Mouse (Mus musculus): Measurements from ENCODE around the gene 1700057G04Rik.

The 1700057G04Rik gene

DNA sequence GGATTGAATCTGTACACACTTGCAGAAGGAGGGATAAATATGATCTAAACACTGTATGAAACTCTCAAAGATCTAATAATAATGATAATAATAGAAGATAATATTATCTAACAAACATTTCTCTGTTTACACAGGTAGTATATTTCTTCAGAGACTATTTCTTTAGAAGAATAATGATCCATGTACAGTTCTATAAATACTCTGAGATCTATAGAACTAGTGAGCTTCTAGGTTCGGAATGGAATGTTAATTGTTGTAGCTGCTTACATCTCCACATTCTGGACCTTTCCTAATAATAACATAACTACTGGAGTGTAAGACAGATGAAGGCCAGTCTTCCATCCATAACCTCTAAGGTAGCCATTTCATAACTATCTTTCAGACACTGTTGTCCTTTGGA, at the start of gene 1700057G04Rik:
Gene 1700057G04Rik (plus strand): TSS at position 301 of the 400 bp plus-strand sequence.
- DNase-seq (ENCODE audit: low spot score) = no peak

DNA sequence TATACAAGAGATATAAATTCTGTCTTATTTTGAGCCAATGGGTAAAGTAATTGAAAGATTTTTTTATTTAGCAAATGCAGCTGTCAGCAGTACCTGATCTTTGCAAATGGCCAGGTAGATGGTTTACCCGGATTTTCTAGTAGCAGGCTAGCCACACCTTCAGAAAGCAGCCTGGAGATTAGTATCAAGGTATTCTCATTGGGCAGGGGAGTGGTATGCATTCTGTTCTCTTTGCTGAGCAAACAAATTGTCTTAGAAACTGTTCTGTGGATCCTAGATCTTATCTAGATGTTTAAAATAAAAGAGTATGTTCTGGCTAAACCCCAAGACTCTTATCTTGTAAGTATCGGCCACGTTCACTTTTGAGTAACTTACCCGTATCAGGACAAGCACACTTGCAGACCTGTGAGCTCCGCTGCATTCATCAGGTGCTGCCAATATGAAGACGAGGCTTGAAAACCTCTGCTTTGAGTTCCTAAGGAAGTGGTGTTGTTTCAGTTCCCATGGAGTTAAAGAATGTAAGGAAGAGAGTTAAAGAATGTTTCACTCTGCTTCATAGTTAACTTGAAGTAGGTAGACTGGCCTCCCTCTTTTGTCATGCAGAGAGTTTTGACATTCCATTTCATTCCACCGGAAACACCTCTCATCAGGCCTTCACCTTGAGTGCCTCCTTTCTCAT, 48.6 kb upstream of the 1700057G04Rik start:
- DNase-seq (ENCODE audit: low spot score) = no peak

DNA sequence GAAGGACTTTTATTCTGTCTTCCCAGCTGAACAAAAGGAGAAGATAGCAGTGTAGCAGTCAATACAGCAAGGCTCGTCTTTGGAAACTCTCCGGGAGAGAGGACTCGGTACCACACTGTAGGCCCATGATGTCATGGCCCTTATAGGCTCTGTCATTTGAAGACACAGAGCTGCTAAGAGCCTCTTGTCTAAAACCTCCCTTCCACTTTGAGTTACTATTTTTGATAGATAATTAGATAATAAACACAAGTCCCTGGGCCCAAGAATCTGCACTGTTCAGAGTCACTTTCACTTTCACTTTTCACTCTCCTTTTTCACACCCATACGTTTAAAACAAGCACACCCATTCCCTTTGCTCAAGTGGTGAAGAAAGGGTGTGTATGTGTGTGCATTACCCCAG, 43.5 kb upstream of the 1700057G04Rik start:
- DNase-seq (ENCODE audit: low spot score) = peak; percentile 52

DNA sequence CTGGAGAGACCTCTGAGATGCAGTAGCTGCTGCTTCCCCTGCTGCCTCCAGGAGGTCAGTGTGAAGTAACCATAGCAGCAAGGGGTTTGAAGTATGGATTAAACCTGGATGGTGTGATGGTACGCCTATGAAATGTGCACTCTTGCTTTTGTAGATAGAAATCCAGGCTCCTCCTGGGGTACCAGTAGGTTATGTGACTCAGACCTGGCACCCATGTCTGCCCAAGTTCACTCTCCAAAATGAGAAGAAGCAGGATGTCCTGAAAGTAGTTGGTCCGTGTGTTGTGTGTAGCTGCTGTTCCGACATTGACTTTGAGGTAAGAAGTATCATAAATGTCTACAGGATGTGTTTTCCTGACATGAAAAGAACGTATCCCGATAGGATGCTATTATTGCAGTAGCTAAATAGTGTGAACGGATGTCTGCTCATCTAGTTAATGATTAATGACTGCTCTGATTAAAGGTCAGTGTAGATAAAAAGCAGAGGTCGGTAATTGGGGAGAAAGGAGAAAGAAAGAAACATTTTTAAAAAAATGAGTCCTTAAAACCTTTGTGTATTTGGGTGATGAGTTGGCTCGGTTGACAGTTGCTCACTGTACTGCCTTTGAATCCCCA, 42.5 kb upstream of the 1700057G04Rik start:
- DNase-seq (ENCODE audit: low spot score) = no peak

DNA sequence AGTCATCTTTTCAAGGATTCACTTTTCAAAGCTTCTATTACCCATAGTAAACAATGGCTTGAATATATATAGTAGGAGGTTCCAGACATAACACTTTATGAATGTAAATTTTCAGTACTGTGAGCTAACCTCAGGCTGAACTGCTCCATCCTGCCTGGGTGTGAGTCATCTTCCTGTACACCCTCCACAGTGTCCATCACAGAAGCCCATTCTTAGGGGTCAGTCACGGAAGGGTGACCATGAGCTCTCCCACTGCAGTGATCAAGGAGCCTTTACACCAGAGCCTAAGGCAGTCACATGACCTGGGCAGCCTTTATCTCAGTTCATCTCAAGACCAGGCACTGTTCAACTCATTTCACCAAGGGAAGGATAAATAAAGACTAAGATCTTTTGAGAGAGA, 41.4 kb upstream of the 1700057G04Rik start:
- DNase-seq (ENCODE audit: low spot score) = no peak

DNA sequence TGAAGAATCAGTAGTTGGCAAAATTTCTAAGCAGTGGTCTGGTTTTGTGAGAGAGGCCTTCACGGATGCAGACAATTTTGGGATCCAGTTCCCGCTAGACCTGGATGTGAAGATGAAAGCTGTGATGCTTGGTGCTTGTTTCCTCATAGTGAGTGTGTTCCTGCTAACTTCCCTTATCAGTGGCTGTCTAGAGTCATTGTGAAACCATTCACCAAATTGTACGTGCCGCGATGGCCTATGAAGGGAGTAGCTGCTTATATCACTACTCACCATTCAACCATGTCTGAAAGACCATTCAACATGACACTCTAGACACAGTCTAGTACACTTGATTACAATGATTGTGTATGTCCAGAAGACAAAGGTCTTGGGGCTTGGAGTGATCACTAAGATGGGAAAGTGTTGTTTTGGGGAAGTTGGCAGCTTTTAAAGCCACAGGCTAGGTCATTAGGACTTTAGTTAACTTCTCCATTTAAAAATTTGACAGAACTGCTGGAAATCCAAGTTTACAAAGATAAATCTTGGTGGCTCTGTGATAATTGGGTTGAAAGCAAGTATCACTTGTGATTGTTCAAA, 39.3 kb upstream of the 1700057G04Rik start:
- no peak for DNase-seq (ENCODE audit: low spot score)

DNA sequence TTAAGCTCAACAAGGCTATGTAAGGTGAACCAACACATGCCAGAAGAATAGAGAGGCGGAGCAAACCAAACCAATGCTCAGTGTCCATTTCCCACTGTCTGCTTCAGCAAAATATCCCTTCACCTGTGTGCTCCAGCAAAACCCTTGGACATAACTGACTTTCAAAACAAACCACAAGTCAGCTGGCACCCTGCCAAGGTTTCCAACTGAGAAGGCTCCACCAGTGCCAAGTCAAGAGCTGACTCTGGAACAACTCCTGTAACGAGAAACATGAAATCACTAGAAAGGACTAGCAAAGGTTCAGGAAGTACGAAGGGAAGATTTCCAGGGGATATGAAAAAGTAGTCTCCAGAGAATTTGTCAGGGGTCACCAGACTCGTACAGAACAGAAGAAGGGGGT, 38.2 kb upstream of the 1700057G04Rik start:
- peak; percentile 98 for DNase-seq (ENCODE audit: low spot score)

DNA sequence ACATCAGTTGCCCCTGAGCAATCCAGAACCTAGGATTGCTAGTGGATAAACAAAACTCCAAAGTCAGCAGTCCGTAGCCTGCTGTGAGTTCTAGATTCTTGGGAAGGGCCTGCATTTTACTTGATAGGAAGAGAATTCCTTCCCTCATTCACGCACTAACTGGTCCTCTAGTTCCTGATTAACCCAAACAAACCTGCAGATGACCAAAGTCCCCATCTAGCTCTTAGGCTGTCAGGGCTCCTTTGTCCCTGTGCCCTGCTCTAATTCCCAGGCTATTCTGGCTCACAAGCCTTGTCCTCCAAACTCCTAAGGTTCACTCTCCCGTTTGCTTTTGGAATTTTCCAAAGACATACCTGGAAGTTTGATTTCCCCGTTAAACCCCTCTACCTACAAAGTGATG, 36.5 kb upstream of the 1700057G04Rik start:
- no peak for DNase-seq (ENCODE audit: low spot score)

DNA sequence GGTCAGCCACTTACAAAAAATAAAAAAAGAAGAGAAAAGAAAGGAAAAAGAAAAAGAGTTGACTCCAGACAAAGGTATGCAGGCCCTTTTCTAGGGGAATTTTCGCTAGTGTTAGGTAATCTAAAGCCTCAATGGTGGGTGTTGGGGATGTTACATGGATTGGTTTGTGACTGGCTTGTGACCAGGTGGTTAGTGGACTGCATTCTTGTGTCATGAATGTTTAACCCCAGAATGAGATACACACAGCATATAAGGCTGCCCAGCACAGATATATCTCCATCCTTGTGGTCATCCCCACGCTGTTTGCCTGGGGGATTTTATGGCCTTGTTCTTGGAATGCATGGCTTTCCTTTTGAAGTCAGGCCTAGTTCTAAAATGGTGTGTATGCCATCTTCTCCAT, 35.9 kb upstream of the 1700057G04Rik start:
- DNase-seq (ENCODE audit: low spot score) = no peak

DNA sequence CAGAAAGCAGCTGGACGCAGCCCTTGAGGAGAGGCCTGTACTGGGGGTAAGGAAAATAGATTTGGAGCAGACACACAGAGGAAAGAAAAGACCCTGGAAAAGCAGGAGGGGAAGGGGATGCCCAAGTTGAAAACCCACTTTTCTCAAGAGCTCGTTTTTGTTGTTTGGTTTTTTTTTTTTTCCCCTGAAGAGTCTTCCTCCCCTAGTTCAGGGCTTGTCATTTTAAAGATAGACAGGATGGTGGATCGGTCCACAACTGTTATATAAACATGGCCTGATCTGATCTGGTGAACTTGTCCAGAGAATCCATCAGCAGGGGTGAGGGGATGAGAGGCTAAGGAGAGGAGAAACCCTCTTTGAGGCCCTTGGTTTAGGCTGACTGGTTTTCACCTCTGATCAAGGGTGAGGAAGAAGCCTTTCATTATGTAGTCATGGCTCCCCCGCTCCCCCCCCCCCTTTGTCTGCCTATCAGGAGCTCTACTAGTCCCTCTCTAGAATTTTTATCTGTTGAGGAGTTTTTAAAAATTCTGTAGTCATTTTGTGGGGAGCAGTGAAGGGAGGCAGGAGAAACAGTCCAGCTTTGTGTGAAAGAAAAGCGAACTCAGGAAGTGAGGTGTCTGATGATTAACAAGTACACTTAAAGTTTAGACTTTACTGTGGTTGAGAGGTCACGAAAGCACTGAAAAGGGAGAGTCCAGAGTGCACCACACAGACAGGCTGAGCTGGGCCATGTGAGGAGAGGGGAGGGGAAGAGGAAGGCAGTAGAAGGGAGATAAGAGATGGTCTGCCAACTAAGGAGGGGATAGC, 35.0 kb upstream of the 1700057G04Rik start:
- DNase-seq (ENCODE audit: low spot score) = peak; percentile 14

DNA sequence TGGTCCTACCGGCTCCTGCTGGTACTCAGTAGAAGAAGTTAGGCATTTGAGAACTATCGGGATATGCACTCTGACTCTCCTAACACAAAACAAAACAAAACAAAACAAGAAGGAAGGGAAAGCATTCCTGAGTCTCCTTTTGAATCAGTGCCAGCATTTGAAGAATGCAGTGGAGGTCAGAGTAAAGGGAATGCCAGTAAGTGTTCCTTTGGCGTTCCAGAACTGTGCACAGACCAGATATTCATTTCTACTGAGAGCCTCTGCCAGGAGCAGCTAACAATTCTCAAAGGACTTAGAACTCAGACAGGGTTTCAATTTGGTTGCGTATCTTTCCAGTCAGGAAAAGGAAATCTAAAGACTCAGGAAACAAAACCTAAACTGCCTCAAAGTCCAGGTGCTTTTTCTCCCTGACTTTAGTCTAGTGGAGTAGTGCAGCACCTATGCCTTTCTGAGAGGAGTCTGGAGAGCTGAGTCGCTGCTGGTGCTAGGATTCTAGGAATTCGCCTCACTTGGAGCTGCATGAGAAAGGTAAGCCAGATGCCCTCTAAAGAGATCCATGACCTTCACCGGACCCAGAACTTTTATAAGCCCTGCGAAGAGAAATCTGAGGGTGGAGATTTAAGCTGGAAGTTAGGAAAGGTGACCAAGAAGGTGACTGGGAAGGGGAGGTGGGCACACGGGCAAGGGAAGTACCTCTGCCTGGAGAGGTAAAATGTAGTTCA, 33.5 kb upstream of the 1700057G04Rik start, which contains the start of gene Plscr2:
Gene Plscr2 (plus strand): TSS at position 117 of the 722 bp plus-strand sequence.
- DNase-seq (ENCODE audit: low spot score) = peak; percentile 60

DNA sequence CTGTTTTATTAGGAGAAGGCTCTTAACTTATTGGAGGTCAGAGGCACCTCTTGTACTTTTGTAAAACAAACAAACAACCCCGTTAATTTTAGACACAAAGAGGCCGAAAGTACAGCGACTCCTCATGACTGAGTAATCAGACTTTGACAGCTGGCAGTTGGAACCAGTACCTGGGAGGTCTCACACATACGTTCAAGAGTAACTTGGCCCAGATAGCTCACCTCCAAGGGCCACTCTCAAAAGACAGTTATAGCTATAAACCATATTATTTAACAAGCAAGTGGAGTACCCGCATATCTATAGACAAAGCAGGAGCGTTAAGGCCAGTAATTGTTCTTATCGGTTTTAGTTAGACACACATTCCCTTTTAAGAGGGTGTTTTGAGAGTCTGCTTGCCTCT, 32.8 kb upstream of the 1700057G04Rik start:
- no peak for DNase-seq (ENCODE audit: low spot score)

DNA sequence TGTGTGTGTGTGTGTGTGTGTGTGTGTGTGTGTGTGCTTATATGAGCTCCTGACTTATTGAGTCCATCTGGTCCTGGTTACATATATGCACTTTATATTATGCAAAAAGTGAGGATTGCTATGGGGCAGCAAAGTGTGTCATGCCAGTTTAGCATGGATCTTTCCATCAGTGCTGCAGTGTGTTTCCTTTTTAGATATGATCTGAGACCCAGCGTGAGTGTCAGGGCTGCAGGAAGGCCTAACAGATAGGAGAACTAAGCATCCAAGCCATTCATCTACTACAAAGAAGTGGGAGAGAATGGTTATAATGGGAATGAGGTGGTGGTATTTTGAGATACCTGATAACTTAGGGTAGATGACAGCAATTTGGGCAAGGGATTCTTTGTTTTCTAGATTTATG, 29.1 kb upstream of the 1700057G04Rik start:
- no peak for DNase-seq (ENCODE audit: low spot score)

DNA sequence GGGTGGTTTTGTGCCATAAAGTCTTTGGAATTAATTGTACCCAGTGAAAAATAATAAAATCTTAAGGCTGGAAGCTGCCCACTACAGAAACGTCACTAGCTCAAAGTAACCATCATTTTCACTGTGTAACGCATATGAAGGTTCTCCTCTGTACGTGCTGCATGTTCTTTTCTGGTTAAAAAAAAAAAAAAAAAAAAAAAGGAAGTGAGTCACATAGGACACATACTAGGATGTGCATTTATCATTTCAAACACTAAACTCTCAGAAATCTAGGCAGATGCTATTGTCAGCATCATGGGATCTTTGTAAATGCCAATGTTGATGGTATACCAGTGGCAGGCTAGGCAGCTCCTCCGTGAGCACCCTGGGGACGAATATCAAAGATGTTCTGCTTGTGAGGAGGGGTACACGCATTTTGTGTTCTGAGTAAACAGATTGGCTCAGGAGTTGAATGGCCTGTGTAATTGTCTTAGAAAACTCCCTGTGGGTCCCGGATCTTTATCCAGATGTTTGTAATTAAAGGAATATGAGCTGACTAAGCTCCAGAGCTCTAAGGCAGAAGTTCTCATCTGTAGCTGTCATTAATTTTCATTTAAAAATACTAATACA, 26.5 kb upstream of the 1700057G04Rik start:
- no peak for DNase-seq (ENCODE audit: low spot score)

DNA sequence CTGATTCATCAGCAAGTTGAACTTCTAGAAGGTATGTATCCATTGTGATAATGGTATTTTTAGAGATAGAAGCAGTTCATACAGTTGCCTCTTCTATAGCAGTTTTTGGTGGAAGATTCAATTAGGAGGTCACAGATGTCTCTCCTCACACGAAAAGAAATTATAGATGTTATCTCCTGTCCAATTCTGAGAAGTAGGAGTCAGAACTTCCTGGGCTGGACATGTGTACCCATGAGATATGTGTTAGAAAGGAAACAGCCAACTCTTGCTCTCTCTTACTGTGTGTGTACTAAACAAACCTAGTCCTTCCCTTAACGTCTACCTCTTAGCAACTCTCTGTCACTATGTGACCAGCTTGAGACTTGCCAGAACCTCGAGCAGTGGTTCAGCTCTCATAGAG, 19.5 kb upstream of the 1700057G04Rik start:
- no peak for DNase-seq (ENCODE audit: low spot score)

DNA sequence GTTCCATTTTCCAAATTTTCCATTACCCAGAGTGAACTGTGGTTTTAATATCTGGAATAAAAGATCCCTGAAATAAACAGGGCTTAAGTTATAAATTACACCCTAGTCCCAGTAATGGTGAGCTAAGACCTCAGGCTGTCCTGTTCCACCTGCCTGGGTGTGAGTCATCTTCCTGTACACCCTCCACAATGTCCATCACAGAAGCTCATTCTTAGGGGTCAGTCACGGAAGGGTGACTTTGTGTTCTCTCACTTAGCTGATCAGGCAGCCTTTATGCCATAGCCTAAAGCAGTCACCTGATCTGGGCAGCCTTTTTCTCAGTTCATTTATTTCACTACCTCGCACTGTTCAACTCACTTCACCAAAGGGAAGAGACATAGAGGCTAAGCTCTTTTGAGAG, 17.0 kb upstream of the 1700057G04Rik start:
- no peak for DNase-seq (ENCODE audit: low spot score)

DNA sequence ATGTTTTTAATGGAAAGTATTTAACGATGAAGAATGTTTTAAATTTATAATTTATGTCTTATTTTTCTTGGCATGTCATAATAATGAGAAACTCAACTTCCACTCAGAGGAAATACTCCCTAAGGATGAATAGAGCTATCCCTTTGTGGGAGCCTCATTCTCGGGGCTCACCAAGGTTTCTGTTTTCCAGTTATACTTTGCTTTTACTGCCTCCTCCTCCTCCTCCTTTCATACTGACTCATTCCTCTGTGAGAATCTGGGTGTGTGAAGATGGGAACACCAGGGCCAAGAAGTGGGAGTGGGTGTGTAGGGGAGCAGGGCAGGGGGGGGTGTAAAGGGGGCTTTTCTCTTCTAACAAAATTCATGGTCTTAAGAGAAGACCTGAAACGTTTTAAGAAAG, 16.3 kb upstream of the 1700057G04Rik start:
- no peak for DNase-seq (ENCODE audit: low spot score)

DNA sequence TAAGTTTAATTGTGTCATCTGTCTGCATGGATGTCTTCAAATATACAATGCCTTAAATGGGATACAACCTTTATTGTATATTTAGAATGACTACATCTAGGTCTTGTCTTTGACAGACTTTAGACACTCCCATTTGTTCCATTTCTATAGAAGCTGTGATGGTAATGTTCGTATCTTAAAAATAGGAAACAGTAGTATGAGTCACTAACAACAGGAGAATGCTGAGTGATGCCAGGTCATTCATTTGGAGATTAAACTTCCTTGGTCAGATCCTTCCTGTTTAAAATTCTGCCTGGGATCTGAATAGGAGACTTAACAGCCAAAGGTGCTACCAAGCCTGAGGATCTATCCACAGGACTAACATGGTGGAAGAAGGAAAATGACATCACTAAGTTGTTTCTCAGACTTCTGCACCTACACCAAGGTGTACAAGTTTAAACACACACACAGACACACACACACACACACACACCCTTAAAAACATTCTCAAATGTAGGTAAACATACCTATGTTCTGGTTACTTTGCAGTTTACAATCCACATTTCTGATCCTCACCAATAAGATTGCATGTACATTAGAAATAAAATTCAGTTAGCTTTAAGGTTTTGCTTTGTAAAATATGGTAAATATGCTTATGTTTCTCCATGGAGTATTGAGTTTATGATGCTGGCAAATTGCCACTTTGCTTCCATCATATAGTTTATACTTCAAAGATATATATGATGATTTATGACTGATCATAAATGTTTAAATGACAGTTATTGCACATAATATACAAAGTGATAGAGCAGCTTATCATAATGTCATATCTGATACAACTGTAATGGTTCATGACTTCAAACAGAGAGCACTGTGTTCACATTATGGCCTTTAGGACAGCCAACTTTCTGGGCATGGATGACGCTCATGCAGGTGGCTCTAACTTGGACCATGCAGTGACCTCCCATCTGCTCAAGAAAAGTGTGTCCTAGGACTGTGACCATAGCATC, 15.3 kb upstream of the 1700057G04Rik start:
- no peak for DNase-seq (ENCODE audit: low spot score)

DNA sequence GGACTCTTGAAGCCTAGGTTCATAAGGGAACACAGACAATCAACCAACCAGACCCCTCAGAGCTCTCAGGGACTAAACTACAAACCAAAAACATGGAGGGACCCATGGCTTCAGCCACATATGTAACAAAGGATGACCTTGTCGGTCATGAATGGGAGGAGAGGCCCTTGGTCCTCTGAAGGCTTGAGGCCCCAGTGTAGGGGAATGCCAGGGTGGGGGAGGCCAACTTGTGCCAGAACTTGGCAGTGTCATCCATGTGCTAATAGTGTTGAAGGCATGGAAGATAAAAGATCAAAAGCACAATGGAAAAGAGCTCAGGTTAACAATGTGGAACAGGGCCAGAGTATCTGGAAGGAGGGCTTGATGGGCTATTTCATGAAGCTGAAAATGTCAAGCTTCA, 10.9 kb upstream of the 1700057G04Rik start:
- no peak for DNase-seq (ENCODE audit: low spot score)

DNA sequence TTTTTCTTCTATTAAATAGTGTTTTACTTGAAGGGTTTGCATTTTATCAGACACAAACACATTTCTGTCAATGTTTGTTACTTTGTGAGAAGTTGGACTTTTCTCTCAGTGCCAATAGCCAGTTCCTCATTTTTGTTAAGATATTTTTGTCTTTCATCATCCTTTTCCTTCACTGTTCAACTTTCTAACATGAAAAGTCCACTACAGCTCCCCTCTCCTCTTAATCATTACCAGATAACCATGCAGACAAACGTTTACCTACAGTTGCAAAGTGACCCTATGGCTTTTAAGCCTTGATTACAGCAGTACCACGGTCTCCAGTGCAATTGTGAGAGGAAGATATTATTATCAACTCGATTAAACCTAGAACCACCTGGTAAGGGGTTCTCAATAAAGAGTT, 8.0 kb upstream of the 1700057G04Rik start:
- no peak for DNase-seq (ENCODE audit: low spot score)
